Mouse (Mus musculus): ENCODE data around the gene Frem1. TPM values are rescaled to one million over a fixed set of nuclear protein-coding genes. Genes with fewer than 3 reads are reported as not detected.

Frem1 gene
- polyA plus RNA-seq, 1 experiment from 2014 or later: 1.5 TPM

GRCm38 (mm10) chr4:82867731-82868445, 184.3 kb downstream of the Frem1 start:
- Histone ChIP-seq H3K9me3 (ENCODE audit: control insufficient read depth) (peaks cover 4% of the 10 kb centered on the region; the same call in 1 of the 2 replicates), H3K27me3 (replicated peaks; ENCODE audit: control insufficient read depth, insufficient read depth, low read length) (no peaks in the 10 kb centered on the region), H3K4me3 (ENCODE audit: low read depth, low read length) (no peak overlapping the region), H3K4me1 (replicated peaks; ENCODE audit: control insufficient read depth, insufficient read depth, low read length) (no peaks in the 10 kb centered on the region), H3K36me3 (ENCODE audit: control insufficient read depth, insufficient read depth) (no peaks in the 10 kb centered on the region), H3K4me2 (replicated peaks; ENCODE audit: low read depth) (no peak overlapping the region), H3K9ac (ENCODE audit: low read depth, low read length) (no peak overlapping the region), H3K27ac (ENCODE audit: low read depth, low read length) (no peak overlapping the region)
- TF ChIP-seq CTCF (IDR thresholded peaks at IDR 0.05; ENCODE audit: low read depth): no peak
- ATAC-seq: peak; percentile 14; the same call in 1 of the 2 replicates
- 63% methylated on average over 5 of the region's 5 CpGs for WGBS

- H3K4me3 ChIP-seq (ENCODE audit: low read depth, low read length): no peak overlapping the region
- H3K27me3 ChIP-seq (replicated peaks; ENCODE audit: control insufficient read depth, insufficient read depth, low read length): no peaks in the 10 kb centered on the region
- WGBS: 56% methylated on average over 4 of the region's 4 CpGs
- H3K27ac ChIP-seq (ENCODE audit: low read depth, low read length): no peak overlapping the region
- H3K9me3 ChIP-seq (ENCODE audit: control insufficient read depth): peaks cover 4% of the 10 kb centered on the region; the same call in 1 of the 2 replicates
- no peak for TF ChIP-seq CTCF (IDR thresholded peaks at IDR 0.05; ENCODE audit: low read depth)
- no peaks in the 10 kb centered on the region for H3K36me3 ChIP-seq (ENCODE audit: control insufficient read depth, insufficient read depth)
- H3K9ac ChIP-seq (ENCODE audit: low read depth, low read length): no peak overlapping the region
- no peaks in the 10 kb centered on the region for H3K4me1 ChIP-seq (replicated peaks; ENCODE audit: control insufficient read depth, insufficient read depth, low read length)
- no peak overlapping the region for H3K4me2 ChIP-seq (replicated peaks; ENCODE audit: low read depth)
- no peak for ATAC-seq
Measured at GRCm38 (mm10) chr4:82867111-82867510, 185.0 kb downstream of the Frem1 start.

DNA sequence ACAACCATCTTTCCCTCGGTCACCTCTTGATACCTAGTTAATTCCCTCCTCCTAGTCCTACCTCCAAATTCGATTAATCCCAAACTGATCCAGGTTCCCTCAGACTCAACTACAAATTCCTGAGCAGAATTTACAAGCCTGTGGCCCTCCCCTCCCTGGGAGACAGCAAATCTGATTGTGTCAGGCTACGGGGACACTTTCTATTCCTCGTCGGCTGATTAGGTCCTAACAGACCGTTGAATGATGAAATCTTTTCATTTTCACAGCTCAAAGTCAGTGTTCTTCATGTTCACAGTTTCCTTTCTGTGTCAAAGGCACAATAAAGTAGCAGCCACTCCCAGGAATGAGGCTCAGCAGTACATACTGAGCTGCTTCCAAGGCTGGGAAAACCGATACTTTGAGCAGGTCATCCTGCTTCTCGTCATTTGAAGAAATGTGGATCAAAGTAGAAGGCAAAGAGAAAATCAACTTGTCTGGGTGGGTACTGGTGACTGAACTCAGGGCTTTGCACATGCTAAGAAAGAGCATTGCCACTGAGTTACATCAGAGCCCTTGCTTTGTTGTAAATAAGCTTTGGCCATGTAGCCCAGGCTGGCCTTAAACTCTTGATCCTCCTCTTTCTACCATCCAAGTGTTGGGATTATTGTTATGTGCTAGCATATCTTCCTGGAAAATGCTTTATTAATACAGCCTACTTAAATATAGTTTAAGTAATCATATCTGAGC, 187.0 kb downstream of the Frem1 start:
- no peaks in the 10 kb centered on the region for H3K27me3 ChIP-seq (replicated peaks; ENCODE audit: control insufficient read depth, insufficient read depth, low read length)
- no peaks in the 10 kb centered on the region for H3K4me1 ChIP-seq (replicated peaks; ENCODE audit: control insufficient read depth, insufficient read depth, low read length)
- peaks cover under 1% of the 10 kb centered on the region; the same call in 1 of the 2 replicates for H3K9me3 ChIP-seq (ENCODE audit: control insufficient read depth)
- TF ChIP-seq CTCF (IDR thresholded peaks at IDR 0.05; ENCODE audit: low read depth): no peak
- no peak overlapping the region for H3K9ac ChIP-seq (ENCODE audit: low read depth, low read length)
- ATAC-seq: peak; percentile 73
- no peaks in the 10 kb centered on the region for H3K36me3 ChIP-seq (ENCODE audit: control insufficient read depth, insufficient read depth)
- no peak overlapping the region for H3K4me3 ChIP-seq (ENCODE audit: low read depth, low read length)
- H3K27ac ChIP-seq (ENCODE audit: low read depth, low read length): no peak overlapping the region
- no peak overlapping the region; the same call in 1 of the 2 replicates for H3K4me2 ChIP-seq (replicated peaks; ENCODE audit: low read depth)
- 47% methylated on average over 8 of the region's 8 CpGs for WGBS

DNA sequence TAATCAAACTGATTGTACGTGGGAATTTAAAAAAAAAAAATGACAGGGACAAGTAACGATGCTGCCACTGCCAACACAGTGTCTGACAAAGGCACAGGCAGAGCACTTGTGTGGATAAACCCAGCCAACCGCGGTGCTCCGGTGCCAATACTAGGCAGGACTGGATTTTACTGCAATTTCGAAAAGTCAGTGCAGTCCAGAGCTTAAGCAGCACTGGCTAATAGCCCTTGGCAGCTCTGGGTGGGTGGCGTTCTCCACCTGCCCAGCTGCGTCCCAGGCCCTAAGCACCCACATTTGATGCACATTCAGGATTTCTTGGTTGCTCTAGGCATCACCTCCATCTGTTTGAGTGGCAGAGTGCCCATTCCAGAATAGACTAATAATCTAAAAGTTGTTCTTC, 188.8 kb downstream of the Frem1 start:
- TF ChIP-seq CTCF (IDR thresholded peaks at IDR 0.05; ENCODE audit: low read depth): no peak
- WGBS: 91% methylated on average over 8 of the region's 8 CpGs
- Histone ChIP-seq H3K4me1 (replicated peaks; ENCODE audit: control insufficient read depth, insufficient read depth, low read length) (0 out of 2 replicates have a peak, but pooled peaks cover 3% of the 10 kb centered on the region), H3K27me3 (replicated peaks; ENCODE audit: control insufficient read depth, insufficient read depth, low read length) (no peaks in the 10 kb centered on the region), H3K9me3 (ENCODE audit: control insufficient read depth) (no peaks in the 10 kb centered on the region), H3K9ac (ENCODE audit: low read depth, low read length) (no peak overlapping the region), H3K27ac (ENCODE audit: low read depth, low read length) (no peak overlapping the region), H3K4me3 (ENCODE audit: low read depth, low read length) (no peak overlapping the region), H3K36me3 (ENCODE audit: control insufficient read depth, insufficient read depth) (no peaks in the 10 kb centered on the region), H3K4me2 (replicated peaks; ENCODE audit: low read depth) (no peak overlapping the region)
- ATAC-seq: no peak

DNA sequence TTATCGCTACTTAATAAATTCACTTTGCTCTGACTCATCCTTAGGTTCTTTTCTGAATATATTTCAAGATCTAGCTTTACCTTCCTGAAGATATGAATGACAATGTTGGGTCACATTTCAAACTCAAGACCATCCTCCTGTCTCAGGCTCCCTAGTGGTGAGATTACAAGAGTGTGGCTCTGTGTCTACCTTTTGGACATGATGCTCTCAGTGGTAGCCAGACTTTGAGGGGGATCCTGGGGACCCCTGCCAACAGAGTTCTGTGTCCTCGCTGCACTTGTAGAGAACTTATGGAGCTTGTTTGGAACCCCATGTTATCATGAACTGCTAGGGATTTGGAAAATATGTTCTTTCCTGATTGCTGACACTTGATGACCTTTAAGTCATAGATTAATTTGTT, 190.7 kb downstream of the Frem1 start:
- 93% methylated on average over 2 of the region's 2 CpGs for WGBS
- no peaks in the 10 kb centered on the region for H3K9me3 ChIP-seq (ENCODE audit: control insufficient read depth)
- no peaks in the 10 kb centered on the region for H3K27me3 ChIP-seq (replicated peaks; ENCODE audit: control insufficient read depth, insufficient read depth, low read length)
- ATAC-seq: no peak
- H3K4me3 ChIP-seq (ENCODE audit: low read depth, low read length): no peak overlapping the region
- H3K4me1 ChIP-seq (replicated peaks; ENCODE audit: control insufficient read depth, insufficient read depth, low read length): 0 out of 2 replicates have a peak, but pooled peaks cover 3% of the 10 kb centered on the region
- no peak for TF ChIP-seq CTCF (IDR thresholded peaks at IDR 0.05; ENCODE audit: low read depth)
- no peak overlapping the region for H3K9ac ChIP-seq (ENCODE audit: low read depth, low read length)
- no peak overlapping the region for H3K4me2 ChIP-seq (replicated peaks; ENCODE audit: low read depth)
- no peaks in the 10 kb centered on the region for H3K36me3 ChIP-seq (ENCODE audit: control insufficient read depth, insufficient read depth)
- H3K27ac ChIP-seq (ENCODE audit: low read depth, low read length): no peak overlapping the region

DNA sequence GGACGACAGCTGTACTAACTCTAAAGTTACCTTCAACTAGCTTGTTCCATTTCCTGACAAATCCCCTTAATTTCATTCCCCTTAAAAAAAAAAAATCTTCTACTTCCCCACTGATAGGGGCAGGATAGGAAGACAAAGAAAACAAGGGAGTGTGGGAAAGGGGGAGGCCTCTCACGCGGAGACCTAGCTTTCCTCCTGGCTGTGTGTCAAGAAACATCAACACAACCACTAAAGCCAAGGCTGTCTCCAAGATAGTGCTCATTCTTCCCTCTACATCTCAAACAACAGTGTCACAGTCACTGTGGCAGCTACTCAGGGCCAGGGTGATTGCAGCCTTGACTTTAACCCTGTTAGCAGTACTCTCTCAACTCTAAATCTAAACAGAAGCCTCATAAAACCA, 191.6 kb downstream of the Frem1 start:
- no peaks in the 10 kb centered on the region for H3K36me3 ChIP-seq (ENCODE audit: control insufficient read depth, insufficient read depth)
- 29% methylated on average over 3 of the region's 3 CpGs for WGBS
- H3K4me2 ChIP-seq (replicated peaks; ENCODE audit: low read depth): no peak overlapping the region
- H3K4me1 ChIP-seq (replicated peaks; ENCODE audit: control insufficient read depth, insufficient read depth, low read length): 0 out of 2 replicates have a peak, but pooled peaks cover 3% of the 10 kb centered on the region
- no peak overlapping the region for H3K4me3 ChIP-seq (ENCODE audit: low read depth, low read length)
- no peak for TF ChIP-seq CTCF (IDR thresholded peaks at IDR 0.05; ENCODE audit: low read depth)
- ATAC-seq: no peak
- no peak overlapping the region for H3K27ac ChIP-seq (ENCODE audit: low read depth, low read length)
- H3K9me3 ChIP-seq (ENCODE audit: control insufficient read depth): no peaks in the 10 kb centered on the region
- H3K27me3 ChIP-seq (replicated peaks; ENCODE audit: control insufficient read depth, insufficient read depth, low read length): no peaks in the 10 kb centered on the region
- no peak overlapping the region for H3K9ac ChIP-seq (ENCODE audit: low read depth, low read length)
